Mouse (Mus musculus) E14TG2a.4 (cell line): Measurements from ENCODE around the gene Strip1.

Experiments
- CTCF ChIP-seq: conservative IDR thresholded peaks from 2 replicates; pipeline ENCODE4 v1.5.1; 2014; ENCODE audit warnings: low read length
- POU5F1 ChIP-seq: IDR thresholded peaks from 2 replicates; pipeline ENCODE4 v1.6.1; 2014; ENCODE audit warnings: low read length, borderline replicate concordance

DNA sequence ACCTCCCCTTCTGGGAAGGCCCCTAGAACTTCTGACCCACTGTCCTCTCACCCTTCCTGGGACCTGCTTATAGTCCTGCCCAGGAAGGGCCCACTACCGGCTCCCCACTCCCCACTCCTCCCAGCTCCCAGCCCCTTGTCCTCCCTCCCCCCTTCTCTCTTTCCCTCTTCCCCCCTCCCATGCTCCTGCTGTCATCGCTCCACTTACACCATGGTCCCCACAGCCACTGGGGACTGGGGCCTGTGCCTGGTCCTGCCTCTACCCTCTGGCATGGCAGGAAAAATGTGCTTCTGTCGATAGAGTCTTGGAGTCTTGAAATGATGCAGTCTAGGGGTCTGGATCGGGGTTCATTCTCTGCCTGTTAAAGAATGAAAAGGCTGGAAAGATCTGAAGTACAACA is 67.6 kb downstream of the Strip1 start:
- TF ChIP-seq CTCF (no peak), POU5F1 (no peak)
